Mouse (Mus musculus): ENCODE data around the gene Palm. TPM values are rescaled to one million over a fixed set of nuclear protein-coding genes. Genes with fewer than 3 reads are reported as not detected.

Palm gene
- polyA plus RNA-seq, 2 experiments, result 55.8 to 76.2 TPM

DNA sequence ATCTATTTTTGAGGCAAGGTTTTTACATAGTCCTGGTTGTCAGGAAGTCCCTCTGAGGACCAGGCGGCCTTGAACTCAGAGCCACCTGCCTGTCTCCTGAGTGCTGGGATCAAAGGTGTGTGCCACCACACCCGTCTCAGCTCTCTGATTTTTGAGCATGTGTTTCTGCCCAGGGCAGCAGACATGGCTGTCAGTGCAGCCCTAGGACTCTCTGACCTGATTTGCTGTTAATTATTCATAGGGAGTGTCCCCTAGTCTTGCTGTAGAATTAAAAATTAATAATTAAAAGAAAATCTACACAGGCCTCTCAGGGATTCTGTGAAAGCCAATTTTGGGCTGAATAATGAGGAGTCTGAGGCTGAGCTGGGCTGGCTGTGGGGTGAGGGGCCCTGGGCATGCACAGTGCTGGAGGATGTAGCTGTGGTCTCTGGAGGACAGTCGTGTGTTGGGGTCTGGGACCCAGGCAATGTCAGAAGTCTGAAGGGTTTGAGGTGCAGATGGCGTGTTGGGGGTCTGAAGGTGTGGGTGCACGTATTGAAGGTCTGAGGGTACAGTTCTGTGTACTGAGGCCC lies 21.0 kb downstream of the Palm start:
- H3K4me2 ChIP-seq (replicated peaks; ENCODE audit: low read depth, low read length, severe bottlenecking), result no peak overlapping the region
- H3K36me3 ChIP-seq (ENCODE audit: control insufficient read depth, insufficient read depth, low read length), result peaks cover 64% of the 10 kb centered on the region
- no peak for DNase-seq (ENCODE audit: low spot score)
- no peaks in the 10 kb centered on the region for H3K9me3 ChIP-seq (ENCODE audit: control insufficient read depth, low read length)
- H3K27me3 ChIP-seq (ENCODE audit: control insufficient read depth, insufficient read depth, low read length), result no peaks in the 10 kb centered on the region
- H3K9ac ChIP-seq (ENCODE audit: low read depth, low read length, severe bottlenecking), result no peak overlapping the region
- no peak overlapping the region for H3K4me3 ChIP-seq (replicated peaks; ENCODE audit: low read length)
- no peak for ATAC-seq (ENCODE audit: low FRiP score, low read depth)
- 88% methylated on average over 5 of the region's 5 CpGs for WGBS
- TF ChIP-seq POLR2A (IDR thresholded peaks at IDR 0.05; ENCODE audit: borderline replicate concordance, extremely low read depth, insufficient read depth, insufficient read length), result no peak
- no peaks in the 10 kb centered on the region for H3K4me1 ChIP-seq (ENCODE audit: control insufficient read depth, insufficient read depth, low read length)
- H3K27ac ChIP-seq (replicated peaks; ENCODE audit: low read depth, low read length), result no peak overlapping the region

DNA sequence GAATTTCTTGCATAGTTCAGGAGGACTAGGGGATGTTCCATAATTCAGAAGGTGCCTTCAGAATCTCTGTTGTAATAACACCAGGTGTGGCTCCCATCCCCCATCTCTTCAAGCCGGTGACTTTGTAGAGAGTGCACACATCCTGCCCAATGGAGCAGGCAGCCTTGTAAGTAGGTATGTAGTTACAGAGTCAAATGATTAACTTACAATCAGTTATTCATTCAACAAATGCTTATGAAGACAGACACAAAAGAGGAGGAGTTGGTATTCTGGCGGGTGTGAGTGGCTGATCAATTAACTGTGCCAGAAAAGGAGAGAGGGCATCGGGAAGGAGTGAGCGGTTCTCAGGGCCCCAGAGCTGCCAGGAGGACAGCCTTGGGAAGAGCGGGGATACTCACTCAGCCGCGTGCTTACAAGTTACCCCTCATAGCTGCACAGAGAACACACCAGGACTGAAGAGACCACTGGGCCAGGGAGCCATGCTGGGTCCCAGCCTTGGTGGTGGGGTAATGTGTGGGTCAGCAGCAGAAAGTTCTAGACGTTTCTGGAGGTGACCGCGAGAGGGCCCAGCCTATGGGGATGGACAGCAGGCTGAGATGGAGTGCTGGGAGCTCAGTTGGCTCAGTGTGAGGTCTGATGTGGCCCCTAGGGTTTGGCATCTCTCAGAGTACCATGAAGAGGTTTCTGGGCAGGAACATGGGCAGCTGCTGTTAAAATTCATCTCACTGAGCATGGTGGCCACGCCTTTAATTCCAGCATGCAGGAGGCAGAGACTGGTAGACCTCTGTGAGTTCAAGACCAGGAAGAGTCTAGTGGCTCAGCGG lies 22.5 kb downstream of the Palm start:
- no peak for TF ChIP-seq POLR2A (IDR thresholded peaks at IDR 0.05; ENCODE audit: borderline replicate concordance, extremely low read depth, insufficient read depth, insufficient read length)
- peaks cover 1% of the 10 kb centered on the region; the same call in 1 of the 2 replicates for H3K4me1 ChIP-seq (ENCODE audit: control insufficient read depth, insufficient read depth, low read length)
- DNase-seq (ENCODE audit: low spot score), result no peak
- ATAC-seq (ENCODE audit: low FRiP score, low read depth), result no peak
- WGBS, result 89% methylated on average over 12 of the region's 12 CpGs
- H3K9me3 ChIP-seq (ENCODE audit: control insufficient read depth, low read length), result no peaks in the 10 kb centered on the region
- H3K36me3 ChIP-seq (ENCODE audit: control insufficient read depth, insufficient read depth, low read length), result peaks cover 62% of the 10 kb centered on the region
- H3K4me3 ChIP-seq (replicated peaks; ENCODE audit: low read length), result no peak overlapping the region
- no peaks in the 10 kb centered on the region for H3K27me3 ChIP-seq (ENCODE audit: control insufficient read depth, insufficient read depth, low read length)
- no peak overlapping the region for H3K4me2 ChIP-seq (replicated peaks; ENCODE audit: low read depth, low read length, severe bottlenecking)
- H3K9ac ChIP-seq (ENCODE audit: low read depth, low read length, severe bottlenecking), result no peak overlapping the region
- no peak overlapping the region for H3K27ac ChIP-seq (replicated peaks; ENCODE audit: low read depth, low read length)

DNA sequence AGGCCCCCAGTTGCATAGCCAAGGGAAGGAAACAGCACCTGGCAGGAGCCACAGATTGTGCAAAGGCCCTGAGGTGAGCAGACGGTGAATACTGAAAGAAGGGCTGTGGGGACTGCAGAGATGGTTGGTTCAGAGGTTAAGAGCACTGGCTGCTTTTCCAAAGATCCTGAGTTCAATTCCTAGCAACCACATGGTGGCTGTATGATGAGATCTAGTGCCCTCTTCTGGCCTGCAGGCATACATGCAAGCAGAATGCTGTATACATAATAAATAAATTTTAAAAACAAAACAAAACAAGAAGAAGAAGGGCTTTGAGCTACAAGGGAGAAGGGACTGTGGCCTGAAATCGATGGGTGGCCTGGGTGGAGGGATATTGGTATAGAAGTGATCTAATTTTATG lies 23.7 kb downstream of the Palm start:
- no peak overlapping the region for H3K4me3 ChIP-seq (replicated peaks; ENCODE audit: low read length)
- no peak for TF ChIP-seq POLR2A (IDR thresholded peaks at IDR 0.05; ENCODE audit: borderline replicate concordance, extremely low read depth, insufficient read depth, insufficient read length)
- no peak overlapping the region for H3K27ac ChIP-seq (replicated peaks; ENCODE audit: low read depth, low read length)
- 88% methylated on average over 2 of the region's 2 CpGs for WGBS
- ATAC-seq (ENCODE audit: low FRiP score, low read depth) (no peak), DNase-seq (ENCODE audit: low spot score) (no peak)
- no peaks in the 10 kb centered on the region for H3K27me3 ChIP-seq (ENCODE audit: control insufficient read depth, insufficient read depth, low read length)
- H3K9me3 ChIP-seq (ENCODE audit: control insufficient read depth, low read length), result no peaks in the 10 kb centered on the region
- no peak overlapping the region for H3K4me2 ChIP-seq (replicated peaks; ENCODE audit: low read depth, low read length, severe bottlenecking)
- peaks cover 3% of the 10 kb centered on the region; the same call in 1 of the 2 replicates for H3K4me1 ChIP-seq (ENCODE audit: control insufficient read depth, insufficient read depth, low read length)
- H3K36me3 ChIP-seq (ENCODE audit: control insufficient read depth, insufficient read depth, low read length), result peaks cover 51% of the 10 kb centered on the region
- no peak overlapping the region for H3K9ac ChIP-seq (ENCODE audit: low read depth, low read length, severe bottlenecking)

DNA sequence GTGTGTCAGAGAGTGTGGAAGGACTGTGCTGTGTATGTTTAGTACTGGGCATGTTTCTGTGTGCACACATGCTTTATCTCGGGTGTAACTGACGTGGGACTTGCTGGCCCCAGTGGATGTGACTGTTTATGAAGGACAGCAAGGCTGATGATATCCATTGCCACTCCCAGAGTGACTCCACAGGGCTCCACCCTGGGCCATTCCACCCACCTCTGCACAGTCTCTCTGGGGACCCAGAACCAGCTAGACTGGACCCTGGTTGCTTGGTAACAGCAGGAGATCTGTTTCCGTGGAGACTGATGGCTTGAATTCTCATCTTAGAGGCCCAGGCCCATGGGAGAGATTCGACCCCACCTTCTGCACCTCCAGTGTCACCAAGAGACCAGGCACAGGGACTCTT lies 24.9 kb downstream of the Palm start:
- no peak for DNase-seq (ENCODE audit: low spot score)

DNA sequence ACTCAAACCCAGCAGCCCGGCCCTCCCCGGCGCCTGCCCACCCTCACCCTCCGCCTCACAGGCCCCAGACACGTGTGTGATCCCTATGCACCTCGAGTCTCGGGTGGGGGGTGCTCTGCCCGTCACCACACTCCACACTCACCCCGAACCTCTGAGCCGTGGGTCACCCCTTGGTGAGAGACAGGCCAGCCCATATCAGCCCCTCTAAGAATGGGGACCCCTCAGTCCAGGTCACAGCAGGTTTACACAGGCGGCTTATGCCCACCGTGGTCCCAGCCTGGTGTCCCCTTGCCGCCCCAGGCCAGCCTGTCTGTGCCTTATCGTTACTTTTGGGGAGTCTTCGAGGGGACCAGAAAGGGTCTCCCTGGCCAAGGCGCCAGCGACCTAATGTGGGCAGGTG lies 26.2 kb downstream of the Palm start:
- Histone ChIP-seq H3K4me3 (replicated peaks; ENCODE audit: low read length) (no peak overlapping the region), H3K9me3 (ENCODE audit: control insufficient read depth, low read length) (no peaks in the 10 kb centered on the region), H3K27ac (replicated peaks; ENCODE audit: low read depth, low read length) (no peak overlapping the region), H3K27me3 (ENCODE audit: control insufficient read depth, insufficient read depth, low read length) (no peaks in the 10 kb centered on the region), H3K4me1 (ENCODE audit: control insufficient read depth, insufficient read depth, low read length) (peaks cover 12% of the 10 kb centered on the region), H3K36me3 (ENCODE audit: control insufficient read depth, insufficient read depth, low read length) (peaks cover 43% of the 10 kb centered on the region), H3K9ac (ENCODE audit: low read depth, low read length, severe bottlenecking) (no peak overlapping the region), H3K4me2 (replicated peaks; ENCODE audit: low read depth, low read length, severe bottlenecking) (no peak overlapping the region)
- TF ChIP-seq POLR2A (IDR thresholded peaks at IDR 0.05; ENCODE audit: borderline replicate concordance, extremely low read depth, insufficient read depth, insufficient read length), result no peak
- WGBS, result 93% methylated on average over 13 of the region's 17 CpGs
- ATAC-seq (ENCODE audit: low FRiP score, low read depth) (no peak), DNase-seq (ENCODE audit: low spot score) (no peak)

More for the DNA sequence above, 24.9 kb downstream of the Palm start:
- H3K36me3 ChIP-seq (ENCODE audit: control insufficient read depth, insufficient read depth, low read length), result peaks cover 43% of the 10 kb centered on the region
- no peak overlapping the region for H3K4me2 ChIP-seq (replicated peaks; ENCODE audit: low read depth, low read length, severe bottlenecking)
- no peak for ATAC-seq (ENCODE audit: low FRiP score, low read depth)
- H3K9me3 ChIP-seq (ENCODE audit: control insufficient read depth, low read length), result no peaks in the 10 kb centered on the region
- H3K4me1 ChIP-seq (ENCODE audit: control insufficient read depth, insufficient read depth, low read length), result peaks cover 12% of the 10 kb centered on the region
- no peak overlapping the region for H3K27ac ChIP-seq (replicated peaks; ENCODE audit: low read depth, low read length)
- 75% methylated on average over 4 of the region's 4 CpGs for WGBS
- no peaks in the 10 kb centered on the region for H3K27me3 ChIP-seq (ENCODE audit: control insufficient read depth, insufficient read depth, low read length)
- H3K9ac ChIP-seq (ENCODE audit: low read depth, low read length, severe bottlenecking), result no peak overlapping the region
- no peak overlapping the region for H3K4me3 ChIP-seq (replicated peaks; ENCODE audit: low read length)
- no peak for TF ChIP-seq POLR2A (IDR thresholded peaks at IDR 0.05; ENCODE audit: borderline replicate concordance, extremely low read depth, insufficient read depth, insufficient read length)

Data from limb, embryonic 14.5 days (tissue).